Mouse (Mus musculus) frontal cortex, adult (tissue): ENCODE results near the gene Fto.

Experiments
- ATAC-seq: cut with Nextera tagmentation; 2 replicates; pipeline ENCODE4 v1.9.2; 2017; ENCODE audit warnings: mild to moderate bottlenecking, moderate library complexity, mixed read lengths; ENCODE audit not compliant: low TSS enrichment

Gene Fto

DNA sequence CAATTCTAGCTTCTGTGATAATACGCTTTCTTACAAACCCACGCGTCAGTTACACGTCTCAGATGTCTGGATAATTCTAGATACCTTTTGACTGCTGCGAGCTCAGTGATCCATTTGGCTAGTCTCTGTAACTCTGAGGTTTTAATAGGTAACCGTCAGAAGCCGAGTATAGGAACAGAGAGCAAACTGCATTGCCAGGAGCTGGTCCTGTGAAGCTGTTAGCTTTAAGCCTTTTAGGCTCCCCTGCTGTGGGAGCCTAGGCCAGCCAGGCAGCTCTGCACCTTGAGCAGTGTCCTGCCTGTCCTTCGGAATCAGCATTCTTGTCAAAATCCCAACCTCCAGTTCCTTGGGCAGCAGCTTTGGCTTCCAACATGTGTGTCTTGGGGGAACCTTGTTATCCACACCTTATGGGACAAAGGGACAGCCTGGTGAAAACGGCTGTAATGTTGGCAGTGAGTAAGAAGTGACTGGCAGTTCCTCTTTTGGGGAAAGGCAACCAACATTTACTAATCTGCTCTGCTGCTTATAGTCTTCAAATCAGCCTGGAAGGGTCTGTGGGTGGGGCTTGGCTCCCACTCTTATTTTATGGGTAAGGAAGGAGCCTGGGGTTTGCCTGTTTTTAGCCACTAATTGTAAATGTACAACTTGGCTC is 77.2 kb downstream of the Fto start:
- ATAC-seq = 0 out of 2 replicates have a peak, but pooled peaks have one; percentile 12

DNA sequence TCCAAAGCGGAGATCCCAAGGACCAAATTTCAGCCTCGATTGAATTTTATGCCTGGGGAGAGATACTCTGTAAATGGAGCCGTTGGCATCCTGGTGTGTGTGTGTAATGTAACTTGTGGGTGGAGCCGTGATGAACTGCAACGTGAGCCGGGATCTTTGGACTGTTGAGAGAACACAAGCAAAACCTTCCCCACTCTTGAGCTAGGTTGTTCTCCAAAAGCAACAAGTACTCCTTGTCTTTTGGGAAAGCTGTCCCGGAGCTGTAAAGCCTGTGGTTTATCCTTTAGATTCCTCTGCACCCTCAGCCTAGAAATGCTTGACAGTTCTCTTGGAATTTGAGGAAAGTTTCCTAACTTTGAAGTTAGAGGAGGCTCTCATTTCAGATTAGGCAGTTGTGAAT is 78.9 kb downstream of the Fto start:
- no peak for ATAC-seq

GRCm38 (mm10) chr8:91395340-91396055 is 82.2 kb downstream of the Fto start:
- no peak for ATAC-seq

- ATAC-seq = no peak
Observed at GRCm38 (mm10) chr8:91398053-91398452, 84.7 kb downstream of the Fto start.

DNA sequence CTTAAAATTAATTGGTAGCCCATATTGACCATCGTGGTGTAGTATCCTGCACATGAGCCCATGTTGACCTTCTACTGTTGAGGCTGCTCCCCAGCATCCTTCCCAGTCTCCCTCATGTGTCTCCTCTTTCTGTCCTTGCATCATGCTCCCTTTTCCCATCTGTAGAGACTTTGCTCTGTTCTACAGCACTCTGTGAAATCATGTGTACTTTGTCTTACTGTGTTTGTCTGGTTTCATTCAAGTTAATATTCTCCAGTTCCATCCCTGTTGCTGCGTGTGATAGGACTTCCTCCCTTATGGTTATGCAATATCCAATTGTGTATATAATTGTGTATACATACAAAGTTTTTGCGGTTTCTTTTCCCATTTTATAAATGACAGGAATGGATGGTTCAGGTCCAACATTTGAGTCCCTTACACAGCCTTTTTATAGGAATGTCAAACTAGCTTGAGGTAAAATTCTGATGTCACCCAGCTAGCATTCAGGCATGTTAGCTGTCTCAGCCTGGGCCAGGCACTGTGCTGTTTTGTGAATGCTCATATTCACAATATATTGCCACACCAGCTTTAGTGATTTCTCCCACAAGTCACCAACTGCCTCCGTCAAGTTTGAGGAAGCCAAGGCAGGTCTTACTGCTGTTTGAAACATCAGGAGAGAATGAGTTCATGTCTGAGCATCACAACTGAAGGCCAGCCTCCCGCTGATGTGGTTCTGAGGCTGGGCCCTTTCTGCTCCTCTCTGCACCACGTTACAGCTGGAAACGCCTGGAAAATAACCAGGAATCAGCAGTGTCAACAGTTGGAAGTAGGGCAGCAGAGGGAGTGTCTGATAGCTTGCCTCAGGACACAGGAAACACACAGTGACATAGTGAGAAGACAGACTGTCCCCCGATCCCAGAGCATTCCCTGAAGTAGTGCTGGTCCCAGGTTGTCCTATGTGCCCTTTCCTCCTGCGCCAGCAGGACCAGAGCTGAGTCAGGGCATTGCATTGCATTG is 90.0 kb downstream of the Fto start:
- ATAC-seq = no peak

- ATAC-seq = no peak
Observed at GRCm38 (mm10) chr8:91404311-91404710, 91.0 kb downstream of the Fto start.

DNA sequence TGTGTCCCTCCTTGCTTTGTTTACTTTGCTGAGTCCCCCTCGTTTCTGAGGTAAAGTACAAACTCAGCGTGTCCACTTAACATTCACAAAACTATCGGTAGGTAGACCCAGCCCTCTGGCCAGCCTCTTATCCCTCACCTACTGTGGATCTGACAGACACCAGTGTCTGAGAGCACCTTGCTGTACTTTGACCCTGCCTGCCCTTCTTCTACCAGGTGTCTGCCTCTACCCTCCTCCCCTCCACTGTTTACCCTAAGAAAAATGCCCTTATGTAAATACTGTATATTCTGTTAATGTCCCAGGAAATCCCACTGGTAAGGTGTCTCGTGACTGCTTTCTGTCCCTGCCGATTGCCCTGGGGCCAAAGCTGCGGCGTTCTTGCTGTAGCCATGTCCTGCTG is 91.8 kb downstream of the Fto start:
- no peak for ATAC-seq

- peak; percentile 76 for ATAC-seq
Observed at GRCm38 (mm10) chr8:91406624-91407290, 93.4 kb downstream of the Fto start.

GRCm38 (mm10) chr8:91407880-91408279 is 94.6 kb downstream of the Fto start:
- ATAC-seq = no peak

DNA sequence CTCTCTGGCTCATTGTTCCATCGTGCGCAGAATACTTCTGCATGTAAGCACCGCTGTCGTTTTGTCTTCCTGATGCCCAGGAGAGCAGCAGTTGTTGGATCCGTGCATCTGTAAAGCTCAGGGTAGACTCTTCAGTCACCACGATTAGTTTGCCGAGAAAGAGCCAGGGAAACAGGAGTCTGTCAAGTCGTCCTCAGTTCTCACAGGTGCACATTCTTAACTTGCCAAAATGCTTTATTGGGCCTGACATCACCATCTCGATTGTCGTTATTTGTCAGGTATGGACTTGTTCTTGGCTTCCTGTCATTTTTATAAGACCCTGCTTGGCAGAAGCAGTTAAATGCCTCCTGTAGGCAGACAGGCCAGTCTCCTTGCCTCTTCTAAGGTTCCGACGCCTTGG is 96.7 kb downstream of the Fto start:
- no peak for ATAC-seq

- ATAC-seq = no peak
Observed at GRCm38 (mm10) chr8:91424491-91425074, 111.3 kb downstream of the Fto start.

DNA sequence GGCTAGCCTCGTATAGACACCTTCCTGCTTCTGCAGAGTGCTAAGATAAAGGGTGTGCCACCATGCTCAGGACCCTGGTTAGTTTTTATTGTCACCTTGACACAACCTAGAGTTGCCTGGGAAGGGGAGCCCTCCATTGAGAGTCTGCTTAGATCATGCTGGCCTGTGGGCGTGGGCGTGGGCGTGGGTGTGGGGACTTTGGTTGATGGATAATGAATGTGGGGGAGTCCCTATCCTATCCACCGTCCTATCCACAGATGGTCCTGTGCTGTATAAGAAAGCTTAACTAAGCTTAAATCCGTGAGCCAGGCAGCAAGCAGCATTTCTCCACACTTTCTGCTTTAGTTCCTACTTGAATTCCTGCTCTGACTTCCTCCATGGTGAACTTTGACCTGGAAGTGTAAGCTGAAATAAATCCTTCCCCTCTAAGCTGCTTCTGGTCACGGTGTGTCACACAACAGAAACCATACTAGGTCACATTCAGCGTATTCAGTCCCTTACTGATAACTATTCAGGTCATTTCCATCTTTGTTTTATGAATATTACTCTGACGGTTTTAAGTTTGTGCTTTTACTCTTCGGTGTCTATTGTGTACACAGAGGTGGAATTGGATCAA is 112.0 kb downstream of the Fto start:
- no peak for ATAC-seq

DNA sequence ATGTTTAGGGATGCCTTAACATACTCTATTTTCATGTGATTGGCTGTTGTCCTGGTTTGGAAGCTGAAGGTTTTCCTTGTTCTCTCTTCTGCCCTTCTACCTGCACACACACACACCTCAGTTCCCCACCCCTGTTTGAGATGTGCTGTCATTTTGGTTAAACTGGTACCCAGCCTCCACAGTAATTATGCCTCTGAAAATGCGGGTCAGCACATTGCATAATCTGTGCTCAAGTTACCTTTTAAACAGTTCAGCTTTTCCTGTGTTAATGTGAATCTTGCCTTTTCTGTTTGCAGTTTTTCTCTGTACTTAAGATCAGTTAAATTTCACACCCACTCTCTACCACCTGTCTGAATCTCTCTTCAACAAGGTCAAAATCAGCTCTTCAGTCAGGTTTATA is 113.2 kb downstream of the Fto start:
- ATAC-seq = no peak

GRCm38 (mm10) chr8:91430333-91430940 is 117.1 kb downstream of the Fto start:
- ATAC-seq = no peak

- no peak for ATAC-seq
Observed at GRCm38 (mm10) chr8:91436036-91436435, 122.7 kb downstream of the Fto start.

- ATAC-seq = no peak
Observed at GRCm38 (mm10) chr8:91443911-91444310, 130.6 kb downstream of the Fto start.

DNA sequence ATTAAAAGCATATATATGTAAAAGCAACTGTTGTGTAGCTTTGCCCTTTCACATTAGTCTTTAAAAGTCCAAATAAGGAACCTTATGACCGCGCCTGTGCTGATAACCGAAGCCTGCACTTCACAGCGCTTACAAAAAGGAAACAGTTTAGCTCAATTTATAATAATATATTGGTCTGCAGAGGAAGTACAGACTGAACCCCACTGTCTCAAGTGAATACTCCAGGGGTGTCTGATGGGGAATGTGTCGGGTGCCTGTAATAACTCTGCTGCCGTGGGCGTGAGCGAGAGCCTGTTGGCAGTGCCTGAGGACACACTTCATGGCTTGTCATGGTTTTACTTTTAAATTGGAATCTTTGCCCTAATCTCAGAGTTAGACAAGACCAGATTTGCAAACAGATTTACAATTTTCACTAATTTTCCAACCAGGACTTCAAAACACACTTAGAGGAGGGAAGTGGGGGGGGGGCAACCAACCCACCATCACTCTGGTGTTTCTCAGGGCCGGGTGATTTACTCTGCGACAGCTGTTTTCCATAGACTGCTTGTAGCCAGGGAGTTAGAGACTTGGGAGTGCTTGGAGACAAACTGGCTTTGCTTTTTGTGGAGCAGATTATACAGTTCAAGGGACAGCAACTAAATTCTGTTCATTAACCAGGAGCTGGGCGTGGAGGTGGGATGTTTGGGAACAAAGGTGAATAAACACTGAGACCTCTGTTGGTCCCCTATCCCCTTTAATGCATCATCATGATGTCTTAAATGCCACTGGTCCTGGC is 131.5 kb downstream of the Fto start:
- peak; percentile 88 for ATAC-seq

DNA sequence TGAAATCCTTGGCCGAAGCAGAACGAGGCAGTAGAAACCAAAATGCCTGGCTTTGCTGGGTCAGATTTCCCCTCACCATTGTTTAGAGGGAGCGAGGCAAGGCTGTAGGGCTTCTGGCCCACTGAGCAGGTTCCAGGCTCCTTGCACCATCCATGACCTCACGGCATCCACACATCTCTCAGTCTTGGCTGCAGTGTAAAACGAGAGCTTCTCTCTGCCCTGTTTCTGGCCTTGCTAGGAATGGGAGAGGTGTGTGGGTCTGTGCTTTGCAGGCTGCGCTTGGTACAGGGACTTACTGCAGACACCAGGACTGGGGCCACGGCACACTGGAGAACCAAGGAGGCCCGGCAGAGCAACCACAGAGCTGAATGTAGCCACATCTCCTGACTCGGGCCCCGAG is 132.2 kb downstream of the Fto start:
- ATAC-seq = no peak

- ATAC-seq = no peak
Observed at GRCm38 (mm10) chr8:91446008-91446407, 132.7 kb downstream of the Fto start.
